Mouse (Mus musculus) neural tube, embryonic 13.5 days (tissue): ENCODE data around the gene Tmcc3. TPM values are rescaled to one million over a fixed set of nuclear protein-coding genes. Genes with fewer than 3 reads are reported as not detected.
A peak's percentile ranks its signal among the peaks of the same experiment; 100 is the strongest.

ENCODE experiments used
- ATAC-seq: fragments of 200-750 bp; cut with Nextera tagmentation; 2 replicates; pipeline ENCODE4 v1.8.0; 2017; ENCODE audit warnings: low read depth, mild to moderate bottlenecking, moderate TSS enrichment, moderate library complexity
- H3K27ac ChIP-seq: fragments of 300-500 bp; sonication (generic); replicated peaks from 2 replicates; pipeline ENCODE4 v1.5.1; 2015; ENCODE audit warnings: moderate library complexity, mild to moderate bottlenecking, inconsistent platforms
- H3K27me3 ChIP-seq: fragments of 300-500 bp; sonication (generic); 2 replicates; pipeline ENCODE4 v1.6.1; 2015; ENCODE audit warnings: mild to moderate bottlenecking, inconsistent platforms
- H3K36me3 ChIP-seq: fragments of 300-500 bp; sonication (generic); 2 replicates; pipeline ENCODE4 v1.6.1; 2015; ENCODE audit warnings: mild to moderate bottlenecking, inconsistent platforms
- H3K4me1 ChIP-seq: fragments of 300-500 bp; sonication (generic); replicated peaks from 2 replicates; pipeline ENCODE4 v1.6.1; 2015; ENCODE audit warnings: inconsistent platforms
- H3K4me2 ChIP-seq: fragments of 300-500 bp; sonication (generic); 2 replicates; pipeline ENCODE4 v1.6.1; 2015; ENCODE audit warnings: inconsistent platforms, mild to moderate bottlenecking, moderate library complexity
- H3K4me3 ChIP-seq: fragments of 300-500 bp; sonication (generic); 2 replicates; pipeline ENCODE4 v1.5.1; 2015; ENCODE audit warnings: mild to moderate bottlenecking, inconsistent platforms
- H3K9ac ChIP-seq: fragments of 300-500 bp; sonication (generic); 2 replicates; pipeline ENCODE4 v1.6.1; 2015; ENCODE audit warnings: moderate library complexity, mild to moderate bottlenecking, inconsistent platforms
- H3K9me3 ChIP-seq: fragments of 300-500 bp; sonication (generic); 2 replicates; pipeline ENCODE4 v1.6.1; 2016; ENCODE audit warnings: inconsistent platforms
- WGBS: fragments of 180-500 bp; shearing (Covaris S2); methylation state at CpG from one replicate; pipeline ENCODE4 v1.1.7; 2015; 5-methylcytosine and 5-hydroxymethylcytosine counted together
- polyA plus RNA-seq: library from polyadenylated mRNA; unstranded; fragments of >200 nt; fragmentation: Nextera tagmentation; extraction: Ambion mirVana; gene quantifications from 2 replicates; pipeline ENCODE4 v1.2.1, GENCODE M21; 2015

Tmcc3 gene
- polyA plus RNA-seq, 1 experiment from 2014 or later, result 12.0 TPM

DNA sequence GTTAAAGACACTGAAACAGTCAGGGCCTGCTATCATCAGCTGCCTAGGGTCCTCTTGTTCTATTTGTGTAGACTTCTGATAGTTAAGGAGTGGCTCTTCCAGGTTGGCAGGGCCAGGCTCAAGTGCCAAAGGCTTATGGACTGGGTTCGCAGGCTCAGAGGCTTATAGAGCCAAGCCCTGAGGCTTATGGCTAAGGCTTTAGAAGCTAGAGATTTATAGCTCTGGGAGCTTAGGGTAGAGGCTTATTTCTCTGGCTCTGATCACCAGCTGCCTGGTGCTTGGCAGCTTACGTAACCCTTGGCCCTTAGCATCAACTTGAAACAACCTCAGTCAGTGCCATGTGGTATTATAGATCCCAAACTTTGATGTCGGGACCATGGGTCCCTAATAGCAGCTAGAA is 13.3 kb upstream of the Tmcc3 start, which contains the start of gene Gm4792:
Gene Gm4792 (minus strand): TSS at position 233 of the 400 bp plus-strand sequence.
- no peak for ATAC-seq
- Histone ChIP-seq H3K27ac (no peak within 1 kb of the TSS), H3K4me3 (no peak within 1 kb of the TSS), H3K27me3 (no peaks in the 10 kb centered on the region), H3K4me1 (peaks cover 30% of the 10 kb centered on the region), H3K4me2 (no peak within 1 kb of the TSS), H3K9me3 (no peaks in the 10 kb centered on the region), H3K36me3 (no peaks in the 10 kb centered on the region), H3K9ac (no peak within 1 kb of the TSS)
- 56% methylated on average over 3 of the region's 3 CpGs for WGBS

DNA sequence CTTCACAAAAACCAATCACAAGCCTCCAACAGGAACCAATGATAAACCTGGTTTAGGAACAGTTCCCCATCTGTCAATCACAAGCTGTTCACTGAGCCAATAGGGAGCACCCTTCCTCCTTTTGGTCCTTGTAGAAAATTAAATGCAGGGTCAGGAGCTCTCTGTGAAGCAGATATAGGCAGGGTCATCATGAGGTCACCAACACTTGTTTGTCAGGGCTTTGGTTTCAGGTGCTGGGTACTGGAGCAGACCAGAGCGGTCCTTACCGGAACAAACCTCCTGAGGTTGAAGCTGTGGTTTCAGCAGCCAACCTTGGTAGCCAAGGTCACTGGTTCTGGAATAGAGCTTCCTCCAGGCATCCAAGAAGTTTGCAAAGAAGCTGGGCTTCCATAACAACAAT is 12.4 kb upstream of the Tmcc3 start:
- 96% methylated on average over 2 of the region's 2 CpGs for WGBS
- Histone ChIP-seq H3K9ac (no peak overlapping the region), H3K9me3 (no peaks in the 10 kb centered on the region), H3K4me1 (peaks cover 30% of the 10 kb centered on the region), H3K4me3 (no peak overlapping the region), H3K36me3 (no peaks in the 10 kb centered on the region), H3K4me2 (no peak overlapping the region), H3K27me3 (no peaks in the 10 kb centered on the region), H3K27ac (no peak overlapping the region)
- no peak for ATAC-seq

DNA sequence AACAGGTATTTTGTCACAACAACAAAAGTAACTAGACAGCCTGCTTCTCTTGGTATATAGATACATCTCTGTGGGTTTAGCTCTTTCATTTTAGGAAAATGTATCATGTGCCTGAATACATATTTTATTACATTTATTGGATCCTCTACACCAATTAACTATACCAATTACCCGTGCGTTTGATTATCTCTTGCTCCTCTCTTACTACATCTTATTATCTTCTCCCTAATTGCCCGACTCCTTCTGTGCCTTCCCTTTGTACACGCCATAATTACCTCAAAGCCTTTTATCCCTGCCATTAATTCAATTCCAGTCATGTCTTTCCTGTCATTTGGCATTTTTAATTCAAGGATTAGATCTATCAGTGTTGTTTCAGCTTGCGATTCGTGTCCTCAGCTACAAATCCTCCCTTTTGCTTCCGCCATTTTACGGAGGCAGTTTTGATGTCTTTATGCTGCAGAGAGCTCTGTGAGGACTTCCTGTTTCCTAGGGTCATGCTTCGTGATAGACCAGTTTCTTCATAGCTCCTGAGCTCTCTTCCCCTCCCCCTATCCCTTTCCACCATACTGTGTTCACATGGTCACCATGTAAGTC is 7.6 kb upstream of the Tmcc3 start:
- no peak overlapping the region for H3K4me3 ChIP-seq
- no peaks in the 10 kb centered on the region for H3K4me1 ChIP-seq
- H3K27me3 ChIP-seq, result no peaks in the 10 kb centered on the region
- H3K9ac ChIP-seq, result no peak overlapping the region
- H3K36me3 ChIP-seq, result no peaks in the 10 kb centered on the region
- H3K9me3 ChIP-seq, result no peaks in the 10 kb centered on the region
- WGBS, result 61% methylated on average over 9 of the region's 9 CpGs
- peak overlapping the region; percentile 59 for H3K27ac ChIP-seq
- no peak overlapping the region for H3K4me2 ChIP-seq
- no peak for ATAC-seq

DNA sequence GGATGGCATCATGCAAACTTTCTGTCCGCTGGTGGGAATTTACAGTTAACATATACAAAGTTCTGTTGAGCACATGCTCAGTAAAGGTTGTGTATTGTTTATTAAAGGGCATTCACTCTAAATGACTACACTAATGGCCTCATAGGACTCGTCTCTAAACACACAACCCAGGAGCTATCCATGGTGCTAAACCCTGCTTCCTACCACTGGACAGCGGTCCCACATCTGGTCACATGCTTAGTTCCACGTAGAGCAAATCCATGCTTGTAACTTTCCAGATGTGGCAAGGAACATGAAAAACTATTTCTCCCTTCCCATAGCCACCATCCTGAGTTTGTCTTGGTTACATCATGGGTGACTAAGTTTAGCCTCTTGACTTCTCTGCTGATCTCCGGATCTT is 6.2 kb upstream of the Tmcc3 start:
- Histone ChIP-seq H3K36me3 (no peaks in the 10 kb centered on the region), H3K27ac (no peak overlapping the region), H3K4me3 (no peak overlapping the region), H3K9ac (no peak overlapping the region), H3K4me2 (no peak overlapping the region), H3K4me1 (no peaks in the 10 kb centered on the region), H3K9me3 (no peaks in the 10 kb centered on the region), H3K27me3 (no peaks in the 10 kb centered on the region)
- ATAC-seq, result no peak
- WGBS, result 63% methylated on average over 5 of the region's 5 CpGs

DNA sequence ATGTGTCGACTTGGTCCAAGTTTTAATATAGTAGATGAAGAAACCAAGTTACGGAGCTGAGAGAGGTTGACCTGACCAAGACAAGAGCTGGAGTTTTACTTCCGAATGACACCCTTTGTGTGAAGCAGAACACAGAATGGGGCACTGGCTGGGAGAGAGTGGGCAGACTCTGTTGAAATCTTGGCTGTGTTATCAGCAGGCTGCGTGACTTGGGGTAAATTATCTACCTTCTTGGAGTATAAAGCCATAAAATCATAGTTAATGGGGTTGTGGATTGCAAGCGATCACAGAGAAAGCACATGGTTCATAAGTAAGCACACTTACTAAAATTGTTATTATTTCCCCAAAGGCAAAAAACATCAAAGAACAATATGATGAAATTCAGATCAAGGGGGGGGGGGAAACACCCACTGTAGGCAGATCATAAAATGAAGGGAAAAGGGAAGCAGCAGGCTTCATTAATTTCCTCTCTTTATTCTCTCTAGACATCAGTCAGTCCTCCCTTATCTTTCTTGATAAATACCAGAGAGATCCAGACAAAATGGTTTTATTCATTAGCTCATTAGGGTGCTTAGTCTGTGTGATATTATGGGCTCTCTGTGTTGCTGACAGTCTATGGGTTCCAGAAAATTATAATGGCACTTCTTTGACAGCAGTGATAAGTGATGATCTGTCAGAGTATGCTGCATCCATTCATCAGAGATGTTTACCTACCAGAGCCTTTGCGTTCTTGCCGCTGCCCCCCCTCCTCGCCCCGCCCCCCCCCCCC is 1.1 kb upstream of the Tmcc3 start:
- H3K9ac ChIP-seq, result no peak overlapping the region
- no peaks in the 10 kb centered on the region for H3K36me3 ChIP-seq
- H3K27ac ChIP-seq, result peak overlapping the region; percentile 23; the same call in 1 of the 2 replicates
- WGBS, result 50% methylated on average over 7 of the region's 9 CpGs
- H3K4me1 ChIP-seq, result peaks cover 16% of the 10 kb centered on the region
- H3K4me3 ChIP-seq, result no peak overlapping the region
- no peaks in the 10 kb centered on the region for H3K9me3 ChIP-seq
- 0 out of 2 replicates have a peak, but pooled peaks cover 4% of the 10 kb centered on the region for H3K27me3 ChIP-seq
- no peak overlapping the region for H3K4me2 ChIP-seq
- peak; percentile 37; the same call in 1 of the 2 replicates for ATAC-seq

DNA sequence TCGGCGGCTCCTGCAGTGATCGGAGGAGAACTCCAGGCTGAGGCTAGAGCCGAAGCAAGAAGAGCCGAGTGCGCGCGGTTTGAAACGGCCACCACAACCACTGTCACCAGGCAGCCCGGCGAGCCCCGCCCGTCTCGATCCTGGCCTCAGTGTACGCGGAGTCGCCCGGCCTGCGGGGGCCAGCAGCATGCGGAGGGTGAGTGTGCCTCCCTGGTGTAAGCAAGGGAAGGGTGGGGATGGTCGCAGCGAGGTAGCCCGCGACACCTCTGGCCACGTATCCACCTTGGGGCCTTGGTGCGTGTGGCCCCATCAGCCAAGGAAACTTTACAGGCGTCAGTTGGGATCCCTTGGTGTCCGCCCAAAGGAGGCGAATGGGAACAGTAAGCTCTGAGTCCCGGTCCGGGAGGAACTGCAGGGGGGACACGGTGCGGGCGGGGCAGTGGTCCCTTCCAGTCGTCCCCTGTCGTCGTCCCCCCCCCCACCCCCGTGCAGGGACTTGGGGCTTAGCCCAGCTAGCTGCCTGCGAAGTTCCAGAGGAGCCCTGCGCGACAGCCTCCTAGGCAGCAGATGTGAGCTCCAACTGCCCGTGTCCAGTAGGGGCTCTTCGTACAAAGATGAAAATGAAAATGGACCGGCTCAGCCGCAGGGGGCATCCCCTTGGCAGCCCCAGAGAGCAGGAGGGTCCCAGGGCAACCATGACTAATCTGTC is 412 bp downstream of the Tmcc3 start:
- Histone ChIP-seq H3K9ac (peak overlapping the region; percentile 69), H3K27ac (no peak overlapping the region), H3K4me3 (peak overlapping the region; percentile 48), H3K27me3 (0 out of 2 replicates have a peak, but pooled peaks cover 4% of the 10 kb centered on the region), H3K9me3 (no peaks in the 10 kb centered on the region), H3K36me3 (no peaks in the 10 kb centered on the region), H3K4me1 (peaks cover 16% of the 10 kb centered on the region), H3K4me2 (peak overlapping the region; percentile 91)
- ATAC-seq, result peak; percentile 81
- under 1% methylated on average over 45 of the region's 45 CpGs for WGBS

DNA sequence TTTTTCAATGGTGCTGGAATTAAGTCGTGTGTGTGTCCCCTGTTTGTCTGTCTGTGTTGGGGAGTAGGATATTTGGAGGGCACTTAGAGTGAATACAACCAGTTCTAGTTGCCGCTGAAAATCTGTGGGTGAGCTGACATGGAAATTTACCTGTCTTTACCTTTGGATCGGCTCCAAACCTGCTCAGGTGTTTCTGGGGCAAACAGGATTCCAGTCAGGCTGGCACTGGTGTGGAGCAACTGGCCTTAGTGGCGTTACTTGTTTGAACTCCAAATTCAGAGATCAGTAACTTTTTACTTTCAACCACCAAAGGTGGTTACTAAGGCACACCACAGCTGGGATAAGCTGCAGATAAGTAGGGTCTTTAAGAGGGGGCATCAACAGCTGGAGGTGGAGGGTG is 1.4 kb downstream of the Tmcc3 start:
- H3K27ac ChIP-seq, result no peak overlapping the region
- no peak for ATAC-seq
- WGBS, result 87% methylated on average over 4 of the region's 4 CpGs
- peaks cover 16% of the 10 kb centered on the region for H3K4me1 ChIP-seq
- H3K27me3 ChIP-seq, result 0 out of 2 replicates have a peak, but pooled peaks cover 4% of the 10 kb centered on the region
- peak overlapping the region; percentile 91 for H3K4me2 ChIP-seq
- no peaks in the 10 kb centered on the region for H3K9me3 ChIP-seq
- H3K9ac ChIP-seq, result no peak overlapping the region
- no peak overlapping the region for H3K4me3 ChIP-seq
- no peaks in the 10 kb centered on the region for H3K36me3 ChIP-seq

DNA sequence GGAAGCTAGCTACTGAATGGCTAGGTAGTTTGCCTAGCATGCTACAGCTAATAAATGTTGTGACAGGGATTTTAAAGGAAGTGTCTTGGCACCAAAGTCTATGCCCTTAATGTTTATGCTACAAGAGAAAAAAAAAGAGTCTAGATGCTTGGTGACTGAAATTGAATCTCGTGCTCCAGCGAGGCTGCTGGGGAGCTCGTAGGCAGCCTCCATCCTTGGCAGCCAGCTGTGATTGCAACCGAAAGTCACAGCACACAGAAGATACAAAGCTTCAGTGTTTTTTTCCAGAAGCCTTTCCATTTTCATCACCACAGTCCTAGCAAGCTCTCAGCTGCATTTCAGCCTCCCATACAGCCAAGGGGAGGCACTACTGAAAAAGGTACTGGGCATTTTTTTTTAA is 6.8 kb downstream of the Tmcc3 start:
- Histone ChIP-seq H3K9ac (no peak overlapping the region), H3K27ac (no peak overlapping the region), H3K36me3 (no peaks in the 10 kb centered on the region), H3K9me3 (no peaks in the 10 kb centered on the region), H3K4me2 (no peak overlapping the region), H3K4me3 (no peak overlapping the region), H3K4me1 (peaks cover 7% of the 10 kb centered on the region; the same call in 1 of the 2 replicates), H3K27me3 (no peaks in the 10 kb centered on the region)
- 38% methylated on average over 4 of the region's 4 CpGs for WGBS
- no peak for ATAC-seq

DNA sequence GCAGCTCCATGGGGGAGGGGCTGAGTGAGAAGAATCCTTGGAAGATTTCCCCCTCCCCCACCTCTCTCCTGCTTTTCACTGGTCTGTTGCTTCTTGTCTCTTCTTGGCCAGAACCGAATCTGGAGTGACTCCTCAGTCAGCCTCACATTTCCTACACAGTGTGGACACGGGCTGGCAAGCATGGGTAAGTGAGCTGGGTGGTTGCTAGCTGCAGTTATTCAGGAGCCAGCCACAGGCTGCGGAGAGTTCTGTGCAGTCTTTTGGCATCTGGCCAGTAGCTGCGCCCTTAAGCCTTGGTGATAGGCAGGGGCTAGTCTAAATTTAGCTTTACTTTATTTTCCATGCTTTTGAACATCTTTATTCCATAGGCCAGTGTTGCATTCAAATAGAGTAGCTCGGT is 18.2 kb downstream of the Tmcc3 start:
- Histone ChIP-seq H3K9ac (no peak overlapping the region), H3K27me3 (no peaks in the 10 kb centered on the region), H3K4me2 (no peak overlapping the region), H3K9me3 (peaks cover 4% of the 10 kb centered on the region; the same call in 1 of the 2 replicates), H3K4me3 (no peak overlapping the region), H3K36me3 (no peaks in the 10 kb centered on the region), H3K27ac (no peak overlapping the region), H3K4me1 (peaks cover 9% of the 10 kb centered on the region)
- peak; percentile 63; the same call in 1 of the 2 replicates for ATAC-seq
- 43% methylated on average over 5 of the region's 5 CpGs for whole genome bisulfite sequencing

DNA sequence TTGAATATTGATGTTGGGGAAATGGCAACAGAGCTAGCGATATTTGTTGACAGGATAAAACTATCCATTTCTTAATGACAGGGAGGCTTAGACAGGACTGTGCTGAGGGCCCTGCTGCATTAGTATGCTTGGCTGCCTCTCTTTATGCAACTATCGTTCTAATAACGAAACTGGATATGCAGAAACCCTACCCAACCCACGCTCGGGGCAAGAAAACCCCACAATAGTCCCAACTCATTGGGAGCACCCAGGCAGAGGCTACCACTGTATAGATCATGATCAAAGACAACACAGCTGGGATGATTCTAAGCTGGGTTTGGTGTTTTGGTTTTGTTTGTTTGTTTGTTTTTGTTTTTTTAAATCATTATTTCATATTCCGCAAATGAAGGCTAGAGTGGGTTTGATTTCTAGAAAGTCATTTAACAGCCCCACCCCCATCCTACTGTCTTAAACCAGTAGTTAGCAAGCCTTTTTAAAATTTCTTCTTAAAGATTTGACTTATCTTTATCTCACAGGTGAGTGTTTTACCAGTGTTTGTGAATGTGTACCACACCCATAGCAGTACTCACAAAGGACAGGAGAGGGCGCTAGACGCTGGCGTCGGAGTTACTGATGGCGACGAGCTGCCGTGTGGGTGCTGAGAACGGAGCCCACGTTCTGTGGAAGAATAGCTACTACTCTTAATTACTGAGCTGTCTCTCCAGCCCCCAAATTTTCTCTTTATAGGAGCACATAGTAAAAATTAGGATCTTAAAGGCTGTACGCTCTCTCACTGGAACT is 20.8 kb downstream of the Tmcc3 start:
- Histone ChIP-seq H3K36me3 (no peaks in the 10 kb centered on the region), H3K4me3 (no peak overlapping the region), H3K27ac (no peak overlapping the region), H3K9ac (no peak overlapping the region), H3K4me2 (no peak overlapping the region), H3K4me1 (peaks cover 13% of the 10 kb centered on the region), H3K9me3 (no peaks in the 10 kb centered on the region), H3K27me3 (no peaks in the 10 kb centered on the region)
- WGBS, result 79% methylated on average over 16 of the region's 16 CpGs
- no peak for ATAC-seq

DNA sequence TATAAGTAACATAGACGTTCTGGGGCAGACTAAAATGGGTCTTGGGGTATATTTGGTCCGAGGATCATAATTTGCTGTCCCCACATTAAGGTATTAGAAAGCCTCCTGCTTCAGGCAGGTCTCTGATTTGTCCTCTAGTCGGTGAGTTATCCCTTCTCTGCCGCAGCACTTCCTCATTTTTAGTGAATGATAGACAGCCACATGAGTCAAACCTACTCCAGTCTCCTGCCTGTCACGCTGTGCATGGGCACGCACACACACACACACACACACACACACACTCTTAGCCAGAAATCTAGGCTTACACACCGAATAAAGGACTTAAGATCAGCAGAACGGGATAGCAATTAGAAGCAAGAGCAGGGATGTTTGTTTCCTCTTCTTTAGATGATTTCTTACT is 21.6 kb downstream of the Tmcc3 start:
- H3K36me3 ChIP-seq, result no peaks in the 10 kb centered on the region
- no peaks in the 10 kb centered on the region for H3K9me3 ChIP-seq
- no peak overlapping the region for H3K27ac ChIP-seq
- H3K27me3 ChIP-seq, result no peaks in the 10 kb centered on the region
- no peak overlapping the region for H3K4me2 ChIP-seq
- H3K4me3 ChIP-seq, result no peak overlapping the region
- no peak for ATAC-seq
- WGBS, result 91% methylated on average over 8 of the region's 8 CpGs
- no peak overlapping the region for H3K9ac ChIP-seq
- peaks cover 13% of the 10 kb centered on the region for H3K4me1 ChIP-seq
